Mouse (Mus musculus) stomach, postnatal 0 days (tissue): ENCODE data around the gene Zfp987.
"Not testable (repeated sequence)": the region's sequence is repeated elsewhere in the genome, so short reads cannot be mapped to it uniquely, and the experiment has no call there.

Experiments
- CTCF ChIP-seq: IDR thresholded peaks from 2 replicates; pipeline ENCODE4 v1.5.1; 2016; ENCODE audit warnings: antibody characterized with exemption, low read depth, mild to moderate bottlenecking, moderate library complexity
- EP300 ChIP-seq: optimal IDR thresholded peaks from 2 replicates; pipeline ENCODE3; 2016; ENCODE audit warnings: antibody characterized with exemption

- TF ChIP-seq CTCF, EP300: not testable (repeated sequence)
Measured at GRCm38 (mm10) chr4:146058646-146059045, 38.5 kb upstream of the Zfp987 start.
